Mouse (Mus musculus): ENCODE measurements at regions not wholly inside any gene's neighbourhood (a gene's known extent, or its start where the extent isn't known, plus 50 kb on each side); places are given as distances from the start of the nearest gene placed in this dataset.

GRCm38 (mm10) chr14:24760926-24761325, 274.0 kb downstream of the Rps24 start:
- DNase-seq (no peak), ATAC-seq (ENCODE audit: insufficient read depth) (no peak)
- H3K4me1 ChIP-seq (ENCODE audit: insufficient read depth): 0 out of 2 replicates have a peak, but pooled peaks cover 6% of the 10 kb centered on the region
- H3K9me3 ChIP-seq (ENCODE audit: low read depth, low read length): no peaks in the 10 kb centered on the region
- no peak overlapping the region for H3K4me2 ChIP-seq
- 41% methylated on average over 1 of the region's 1 CpGs for WGBS
- H3K27ac ChIP-seq (ENCODE audit: low read depth): no peak overlapping the region
- no peak for TF ChIP-seq CTCF (IDR thresholded peaks at IDR 0.05; ENCODE audit: low read depth)
- H3K9ac ChIP-seq: no peak overlapping the region
- H3K4me3 ChIP-seq (ENCODE audit: low read depth, low read length): no peak overlapping the region
- H3K36me3 ChIP-seq (ENCODE audit: insufficient read depth): no peaks in the 10 kb centered on the region
- no peaks in the 10 kb centered on the region for H3K27me3 ChIP-seq (ENCODE audit: insufficient read depth, low read length)

DNA sequence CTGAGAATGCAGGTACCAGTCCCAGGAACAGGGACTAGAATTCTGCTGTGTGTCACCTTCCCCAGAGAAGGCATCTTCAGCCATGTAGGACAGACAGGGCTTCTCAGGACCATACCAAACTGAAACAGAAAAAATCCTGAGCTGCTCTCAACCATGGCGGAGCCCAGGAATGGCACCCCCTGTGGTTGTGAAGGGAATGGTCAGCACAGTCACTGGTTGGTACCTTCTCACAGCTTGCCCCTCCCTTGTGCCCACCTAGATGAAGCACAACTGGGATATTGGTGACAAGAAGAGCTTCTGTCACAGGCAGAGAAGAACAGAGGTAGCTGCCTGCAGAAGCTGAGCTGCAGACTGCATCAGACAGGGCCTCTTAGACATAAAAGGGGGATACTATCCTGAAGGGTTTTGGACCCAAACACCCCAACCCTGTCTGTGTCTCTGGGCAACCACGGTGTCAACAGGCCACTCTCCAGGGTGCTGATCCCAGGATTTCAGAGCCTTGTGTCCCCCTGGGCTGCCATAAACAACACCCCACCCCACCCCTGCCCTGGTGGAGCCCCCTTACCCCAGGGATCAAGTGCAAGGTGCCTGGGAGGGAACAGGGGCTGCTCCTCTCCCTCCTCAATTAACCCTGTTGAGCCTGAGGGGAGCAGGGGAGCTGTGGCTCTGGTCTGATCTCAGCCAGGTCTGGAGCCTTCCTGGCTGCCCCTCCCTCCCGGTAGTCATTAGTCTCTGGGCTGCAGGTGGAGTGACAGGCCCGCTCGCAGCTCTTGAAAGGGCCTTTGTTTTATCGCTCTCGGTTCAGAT, 275.7 kb downstream of the Rps24 start:
- no peaks in the 10 kb centered on the region for H3K27me3 ChIP-seq (ENCODE audit: insufficient read depth, low read length)
- DNase-seq (peak; percentile 58), ATAC-seq (ENCODE audit: insufficient read depth) (no peak; the same call in 1 of the 2 replicates)
- H3K9me3 ChIP-seq (ENCODE audit: low read depth, low read length): no peaks in the 10 kb centered on the region
- TF ChIP-seq CTCF (IDR thresholded peaks at IDR 0.05; ENCODE audit: low read depth): peak; percentile 38
- 0 out of 2 replicates have a peak, but pooled peaks cover 3% of the 10 kb centered on the region for H3K4me1 ChIP-seq (ENCODE audit: insufficient read depth)
- no peak overlapping the region for H3K4me2 ChIP-seq
- WGBS: 9% methylated on average over 7 of the region's 7 CpGs
- no peak overlapping the region for H3K27ac ChIP-seq (ENCODE audit: low read depth)
- H3K4me3 ChIP-seq (ENCODE audit: low read depth, low read length): no peak overlapping the region
- no peaks in the 10 kb centered on the region for H3K36me3 ChIP-seq (ENCODE audit: insufficient read depth)
- no peak overlapping the region for H3K9ac ChIP-seq

DNA sequence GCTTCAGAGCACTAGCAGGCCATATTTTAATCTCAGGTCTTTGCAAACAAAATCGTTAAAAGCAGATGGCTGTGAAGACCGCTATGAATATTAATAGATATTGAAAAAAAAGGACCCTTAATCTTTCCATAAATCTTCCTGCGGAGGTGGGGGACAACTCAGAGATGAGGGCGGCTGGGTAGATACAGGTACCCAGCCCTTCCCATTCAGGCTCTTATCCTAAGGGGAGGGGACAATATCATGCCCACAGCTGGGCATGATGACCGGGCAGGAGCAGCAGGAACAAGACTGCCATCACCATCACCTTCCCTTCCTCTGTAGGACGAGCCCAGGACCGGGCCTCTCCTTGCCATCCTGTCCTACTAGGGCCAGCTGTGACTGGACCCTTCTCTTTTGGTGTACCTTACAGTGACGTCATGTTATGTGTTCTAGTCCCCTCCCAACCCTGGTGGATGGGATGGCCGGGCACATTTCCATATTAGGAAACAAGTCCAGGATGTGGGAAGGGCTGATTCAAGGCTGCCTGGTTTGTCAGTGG, 276.4 kb downstream of the Rps24 start:
- WGBS: 44% methylated on average over 9 of the region's 9 CpGs
- Histone ChIP-seq H3K4me2 (no peak overlapping the region), H3K4me1 (ENCODE audit: insufficient read depth) (no peaks in the 10 kb centered on the region), H3K9ac (no peak overlapping the region), H3K9me3 (ENCODE audit: low read depth, low read length) (no peaks in the 10 kb centered on the region), H3K4me3 (ENCODE audit: low read depth, low read length) (no peak overlapping the region), H3K27me3 (ENCODE audit: insufficient read depth, low read length) (no peaks in the 10 kb centered on the region), H3K27ac (ENCODE audit: low read depth) (no peak overlapping the region), H3K36me3 (ENCODE audit: insufficient read depth) (no peaks in the 10 kb centered on the region)
- ATAC-seq (ENCODE audit: insufficient read depth): no peak
- no peak for DNase-seq
- no peak for TF ChIP-seq CTCF (IDR thresholded peaks at IDR 0.05; ENCODE audit: low read depth)

DNA sequence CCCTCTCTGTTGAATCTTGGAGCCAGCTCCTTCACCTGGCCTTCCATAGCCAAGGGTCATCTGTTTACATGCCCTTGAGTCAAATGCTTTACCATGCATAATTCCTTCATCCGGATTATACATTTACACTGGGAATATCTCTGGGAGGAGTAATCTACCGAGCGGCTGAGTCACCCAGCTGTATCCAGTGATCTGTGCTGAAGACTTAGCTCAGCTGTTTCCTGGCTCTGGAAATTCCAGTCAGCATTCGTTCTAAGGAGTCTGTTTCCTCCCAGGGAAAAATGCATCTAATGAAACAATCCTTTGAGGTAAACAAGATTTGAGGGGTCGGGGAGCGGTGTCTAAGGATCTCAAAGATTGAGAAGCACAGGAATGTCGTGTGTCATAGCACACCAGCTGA, 276.9 kb downstream of the Rps24 start:
- Histone ChIP-seq H3K27ac (ENCODE audit: low read depth) (no peak overlapping the region), H3K4me2 (no peak overlapping the region), H3K4me1 (ENCODE audit: insufficient read depth) (no peaks in the 10 kb centered on the region), H3K27me3 (ENCODE audit: insufficient read depth, low read length) (no peaks in the 10 kb centered on the region), H3K9me3 (ENCODE audit: low read depth, low read length) (no peaks in the 10 kb centered on the region), H3K9ac (no peak overlapping the region), H3K36me3 (ENCODE audit: insufficient read depth) (no peaks in the 10 kb centered on the region), H3K4me3 (ENCODE audit: low read depth, low read length) (no peak overlapping the region)
- no peak for ATAC-seq (ENCODE audit: insufficient read depth)
- TF ChIP-seq CTCF (IDR thresholded peaks at IDR 0.05; ENCODE audit: low read depth): no peak
- DNase-seq: no peak
- 48% methylated on average over 7 of the region's 7 CpGs for WGBS

- Histone ChIP-seq H3K27me3 (ENCODE audit: insufficient read depth, low read length) (no peaks in the 10 kb centered on the region), H3K9me3 (ENCODE audit: low read depth, low read length) (no peaks in the 10 kb centered on the region), H3K36me3 (ENCODE audit: insufficient read depth) (no peaks in the 10 kb centered on the region), H3K27ac (ENCODE audit: low read depth) (no peak overlapping the region), H3K4me2 (no peak overlapping the region), H3K4me3 (ENCODE audit: low read depth, low read length) (no peak overlapping the region), H3K4me1 (ENCODE audit: insufficient read depth) (no peaks in the 10 kb centered on the region), H3K9ac (no peak overlapping the region)
- TF ChIP-seq CTCF (IDR thresholded peaks at IDR 0.05; ENCODE audit: low read depth): no peak
- WGBS: 66% methylated on average over 3 of the region's 3 CpGs
- DNase-seq (no peak), ATAC-seq (ENCODE audit: insufficient read depth) (no peak)
These were observed 279.3 kb downstream of the Rps24 start for GRCm38 (mm10) chr14:24766260-24766659.

DNA sequence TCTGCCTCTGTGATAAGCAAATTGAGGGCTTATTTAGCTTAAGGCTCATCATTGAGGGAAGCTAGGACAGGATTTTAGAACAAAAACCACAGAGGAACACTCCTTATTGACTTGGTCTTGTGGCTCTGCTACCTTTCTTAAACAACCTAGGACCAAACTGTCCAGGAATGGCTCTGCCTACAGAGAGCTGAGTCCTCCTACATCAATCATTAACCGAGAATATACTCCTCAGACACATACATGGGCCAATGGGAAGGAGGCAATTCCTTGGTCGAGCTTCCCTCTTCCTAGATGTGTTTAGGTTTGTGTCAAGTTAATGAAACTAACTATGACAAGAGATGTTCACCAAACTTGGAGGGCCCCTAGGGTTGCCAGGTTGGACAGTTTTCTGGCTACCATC, 279.8 kb downstream of the Rps24 start:
- Histone ChIP-seq H3K4me2 (no peak overlapping the region), H3K27me3 (ENCODE audit: insufficient read depth, low read length) (no peaks in the 10 kb centered on the region), H3K36me3 (ENCODE audit: insufficient read depth) (no peaks in the 10 kb centered on the region), H3K4me1 (ENCODE audit: insufficient read depth) (no peaks in the 10 kb centered on the region), H3K9me3 (ENCODE audit: low read depth, low read length) (no peaks in the 10 kb centered on the region), H3K9ac (no peak overlapping the region), H3K27ac (ENCODE audit: low read depth) (no peak overlapping the region), H3K4me3 (ENCODE audit: low read depth, low read length) (no peak overlapping the region)
- ATAC-seq (ENCODE audit: insufficient read depth): no peak
- WGBS: 32% methylated on average over 2 of the region's 2 CpGs
- no peak for TF ChIP-seq CTCF (IDR thresholded peaks at IDR 0.05; ENCODE audit: low read depth)
- no peak for DNase-seq

DNA sequence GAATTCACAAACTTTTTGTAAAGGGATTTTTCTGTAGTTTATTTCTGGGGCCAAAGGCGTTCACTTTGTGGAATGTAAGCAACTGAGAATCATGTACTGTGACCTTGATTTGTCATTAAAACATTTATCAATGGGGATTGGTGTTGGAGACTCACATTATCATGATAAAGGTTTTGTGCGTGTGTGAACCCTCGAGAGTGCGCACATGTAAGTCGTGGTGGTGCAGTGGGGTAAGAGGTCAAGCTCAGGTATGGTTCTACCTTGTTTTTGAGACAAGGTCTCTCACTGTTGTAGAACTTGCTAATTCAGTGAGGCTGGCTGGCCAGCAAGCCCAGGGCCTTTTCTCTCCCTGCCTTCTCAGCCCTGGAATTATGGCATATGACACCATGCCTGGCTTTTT, 280.4 kb downstream of the Rps24 start:
- H3K27me3 ChIP-seq (ENCODE audit: insufficient read depth, low read length): no peaks in the 10 kb centered on the region
- no peaks in the 10 kb centered on the region for H3K36me3 ChIP-seq (ENCODE audit: insufficient read depth)
- H3K4me2 ChIP-seq: no peak overlapping the region
- no peak for TF ChIP-seq CTCF (IDR thresholded peaks at IDR 0.05; ENCODE audit: low read depth)
- 73% methylated on average over 5 of the region's 5 CpGs for WGBS
- ATAC-seq (ENCODE audit: insufficient read depth) (no peak), DNase-seq (no peak)
- no peak overlapping the region for H3K4me3 ChIP-seq (ENCODE audit: low read depth, low read length)
- no peaks in the 10 kb centered on the region for H3K9me3 ChIP-seq (ENCODE audit: low read depth, low read length)
- no peak overlapping the region for H3K27ac ChIP-seq (ENCODE audit: low read depth)
- H3K9ac ChIP-seq: no peak overlapping the region
- H3K4me1 ChIP-seq (ENCODE audit: insufficient read depth): no peaks in the 10 kb centered on the region

All from lung, embryonic 14.5 days (tissue).